Mouse (Mus musculus) kidney, embryonic 16.5 days (tissue): Measurements from ENCODE around the gene Cdca4. TPM values are rescaled to one million over a fixed set of nuclear protein-coding genes. Genes with fewer than 3 reads are reported as not detected.

Experiments
- polyA plus RNA-seq: library from polyadenylated mRNA; unstranded; fragments of >200 nt; fragmentation: Nextera tagmentation; extraction: Ambion mirVana; gene quantifications from 2 replicates; pipeline ENCODE4 v1.2.1, GENCODE M21; 2015

Gene Cdca4
- polyA plus RNA-seq, 1 experiment from 2014 or later: 113 TPM

Other genes with a start within 250 kb of the Cdca4 start
- 4.7 and 5.3 TPM in 2 replicates for gene Inf2, start 240.6 kb downstream of the Cdca4 start, polyA plus RNA-seq
- 10.7 and 12.7 TPM in 2 replicates for gene Adssl1, start 209.4 kb downstream of the Cdca4 start, polyA plus RNA-seq
- gene Siva1, start 184.7 kb downstream of the Cdca4 start, polyA plus RNA-seq: 273 and 296 TPM in 2 replicates
- gene Akt1, start 154.5 kb downstream of the Cdca4 start, polyA plus RNA-seq: 49.5 TPM in 2 replicates
- gene Zbtb42, start 150.6 kb downstream of the Cdca4 start, polyA plus RNA-seq: 6.4 and 7.0 TPM in 2 replicates
- gene Cep170b, start 109.0 kb downstream of the Cdca4 start, polyA plus RNA-seq: 15.7 and 17.5 TPM in 2 replicates
- gene Pld4, start 68.8 kb downstream of the Cdca4 start, polyA plus RNA-seq: 7.3 and 7.4 TPM in 2 replicates
- gene Ahnak2, start 26.8 kb downstream of the Cdca4 start, polyA plus RNA-seq: 0.91 and 1.2 TPM in 2 replicates
- gene Clba1, start 20.5 kb downstream of the Cdca4 start, polyA plus RNA-seq: 14.0 and 14.7 TPM in 2 replicates
- 0.15 and 0.22 TPM in 2 replicates for gene Gpr132, start 38.8 kb upstream of the Cdca4 start, polyA plus RNA-seq
- 2.2 and 2.5 TPM in 2 replicates for gene Jag2, start 100.4 kb upstream of the Cdca4 start, polyA plus RNA-seq
- 99.1 and 104 TPM in 2 replicates for gene Nudt14, start 112.7 kb upstream of the Cdca4 start, polyA plus RNA-seq
- 29.4 and 30.6 TPM in 2 replicates for gene Btbd6, start 147.1 kb upstream of the Cdca4 start, polyA plus RNA-seq
- 70.1 and 71.5 TPM in 2 replicates for gene Brf1, start 171.3 kb upstream of the Cdca4 start, polyA plus RNA-seq
- 13.3 and 13.8 TPM in 2 replicates for gene Pacs2, start 185.1 kb upstream of the Cdca4 start, polyA plus RNA-seq
- not detected in 2 replicates for gene Tex22, start 245.1 kb upstream of the Cdca4 start, polyA plus RNA-seq